Mouse (Mus musculus) CH12.LX (cell line): ENCODE data around the gene Fam173a. TPM values are rescaled to one million over a fixed set of nuclear protein-coding genes. Genes with fewer than 3 reads are reported as not detected.

Experiments used
- DNase-seq: peaks from one replicate; pipeline ENCODE4 v3.0.0-alpha.2; 2013; ENCODE audit errors: extremely low read depth
- H3K27ac ChIP-seq: 2 replicates; pipeline ENCODE4 v1.5.1; 2012; ENCODE audit warnings: low read depth, mild to moderate bottlenecking, control low read depth, moderate library complexity; ENCODE audit not compliant: insufficient read depth
- H3K27me3 ChIP-seq: replicated peaks from 2 replicates; pipeline ENCODE3; 2012; ENCODE audit warnings: inconsistent platforms
- H3K36me3 ChIP-seq, 2 experiments: replicated peaks in 1 of 2; 2 replicates each; pipeline versions ENCODE3 to v1.6.1; 2012; ENCODE audit warnings: inconsistent platforms in 1 of 2, low read length in 1 of 2, mild to moderate bottlenecking in 1 of 2, mixed read lengths in 1 of 2, moderate library complexity in 1 of 2; ENCODE audit not compliant: control insufficient read depth in 1 of 2, insufficient read depth in 1 of 2
- H3K4me1 ChIP-seq, 2 experiments: 2 replicates each; pipeline ENCODE4 v1.6.1; 2012; ENCODE audit warnings: inconsistent platforms in 1 of 2, moderate library complexity in 1 of 2; ENCODE audit not compliant: insufficient read depth in 2 of 2, control insufficient read depth in 1 of 2
- H3K4me2 ChIP-seq: 2 replicates; pipeline ENCODE4 v1.6.1; 2012; ENCODE audit warnings: low read depth, mild to moderate bottlenecking, control low read depth; ENCODE audit not compliant: poor library complexity, insufficient read depth, severe bottlenecking
- H3K4me3 ChIP-seq, 3 experiments: fragments of 150-350 bp in 1 of 3; sonication (generic) in 1 of 3; replicated peaks in 1 of 3; 2 replicates each; pipeline versions ENCODE3 to v1.5.1; 2011 to 2012; ENCODE audit warnings: low read depth in 2 of 3, low read length in 2 of 3, mild to moderate bottlenecking in 2 of 3, moderate library complexity in 2 of 3, control low read depth in 1 of 3, improper control_type of control experiment in 1 of 3, inconsistent platforms in 1 of 3, mixed read lengths in 1 of 3; ENCODE audit not compliant: poor library complexity in 1 of 3
- H3K79me2 ChIP-seq: replicated peaks from 2 replicates; pipeline ENCODE4 v1.6.1; 2012; ENCODE audit warnings: mild to moderate bottlenecking, moderate library complexity; ENCODE audit not compliant: control insufficient read depth, poor library complexity, insufficient read depth, severe bottlenecking; ENCODE audit errors: extremely low read depth
- H3K9ac ChIP-seq: 2 replicates; pipeline ENCODE4 v1.6.1; 2012; ENCODE audit warnings: low read depth, mild to moderate bottlenecking, control low read depth, moderate library complexity; ENCODE audit not compliant: insufficient read depth
- H3K9me3 ChIP-seq: replicated peaks from 2 replicates; pipeline ENCODE3; 2012; ENCODE audit warnings: low read length, inconsistent platforms, mixed read lengths
- CHD1 ChIP-seq: IDR thresholded peaks from 2 replicates; pipeline ENCODE4 v1.6.1; 2012; ENCODE audit warnings: low read depth, low read length, improper control_type of control experiment, inconsistent platforms
- CHD2 ChIP-seq: IDR thresholded peaks from 2 replicates; pipeline ENCODE4 v1.6.1; 2011; ENCODE audit warnings: low read length, improper control_type of control experiment
- CTCF ChIP-seq, 2 experiments: IDR thresholded peaks in 1 of 2; conservative IDR thresholded peaks in 1 of 2; 2 replicates each; pipeline ENCODE4 v1.5.1; 2011 to 2012; ENCODE audit warnings: low read depth in 2 of 2, low read length in 2 of 2, improper control_type of control experiment in 1 of 2, inconsistent platforms in 1 of 2, mild to moderate bottlenecking in 1 of 2, moderate library complexity in 1 of 2
- E2F4 ChIP-seq: IDR thresholded peaks from 2 replicates; pipeline ENCODE4 v1.6.1; 2011; ENCODE audit warnings: low read depth, low read length, improper control_type of control experiment; ENCODE audit not compliant: insufficient replicate concordance
- ELF1 ChIP-seq: IDR thresholded peaks from 2 replicates; pipeline ENCODE4 v1.6.1; 2014; ENCODE audit warnings: low read depth, mild to moderate bottlenecking, inconsistent platforms, low read length, improper control_type of control experiment
- EP300 ChIP-seq: IDR thresholded peaks from 2 replicates; pipeline ENCODE4 v1.6.1; 2011; ENCODE audit warnings: low read length, improper control_type of control experiment
- ETS1 ChIP-seq: conservative IDR thresholded peaks from 2 replicates; pipeline ENCODE4 v1.6.1; 2012; ENCODE audit warnings: low read depth, mild to moderate bottlenecking, inconsistent platforms, low read length, improper control_type of control experiment, moderate library complexity
- GABPA ChIP-seq: IDR thresholded peaks from 2 replicates; pipeline ENCODE4 v1.6.1; 2012; ENCODE audit warnings: low read depth, low read length, improper control_type of control experiment, inconsistent platforms; ENCODE audit not compliant: insufficient replicate concordance
- IRF4 ChIP-seq: IDR thresholded peaks from 2 replicates; pipeline ENCODE4 v1.6.1; 2014; ENCODE audit warnings: low read depth, mild to moderate bottlenecking, inconsistent platforms, low read length, improper control_type of control experiment
- MAZ ChIP-seq: IDR thresholded peaks from 2 replicates; pipeline ENCODE4 v1.6.1; 2012; ENCODE audit warnings: low read depth, mild to moderate bottlenecking, inconsistent platforms, low read length, improper control_type of control experiment, moderate library complexity
- NELFE ChIP-seq: IDR thresholded peaks from 2 replicates; pipeline ENCODE4 v1.6.1; 2011; ENCODE audit warnings: low read depth, low read length, improper control_type of control experiment
- PAX5 ChIP-seq: IDR thresholded peaks from 2 replicates; pipeline ENCODE4 v1.6.1; 2012; ENCODE audit warnings: low read length, inconsistent platforms, mixed read lengths
- POLR2A ChIP-seq: IDR thresholded peaks from 2 replicates; pipeline ENCODE4 v1.6.1; 2011; ENCODE audit warnings: low read depth, mild to moderate bottlenecking, improper control_type of control experiment, low read length
- RAD21 ChIP-seq: IDR thresholded peaks from 2 replicates; pipeline ENCODE4 v1.6.1; 2011; ENCODE audit warnings: low read depth, mild to moderate bottlenecking, low read length, improper control_type of control experiment, moderate library complexity
- RCOR1 ChIP-seq: conservative IDR thresholded peaks from 2 replicates; pipeline ENCODE4 v1.6.1; 2012; ENCODE audit warnings: low read depth, mild to moderate bottlenecking, inconsistent platforms, low read length, improper control_type of control experiment
- SIN3A ChIP-seq: IDR thresholded peaks from 2 replicates; pipeline ENCODE4 v1.6.1; 2012; ENCODE audit warnings: low read length, improper control_type of control experiment, inconsistent platforms
- SMC3 ChIP-seq: IDR thresholded peaks from 2 replicates; pipeline ENCODE4 v1.6.1; 2011; ENCODE audit warnings: low read depth, low read length, improper control_type of control experiment
- TCF12 ChIP-seq: IDR thresholded peaks from 2 replicates; pipeline ENCODE4 v1.6.1; 2014; ENCODE audit warnings: low read depth, mild to moderate bottlenecking, inconsistent platforms, low read length, improper control_type of control experiment
- USF1 ChIP-seq: IDR thresholded peaks from 2 replicates; pipeline ENCODE4 v1.6.1; 2014; ENCODE audit warnings: low read depth, mild to moderate bottlenecking, inconsistent platforms, low read length, improper control_type of control experiment
- ZKSCAN1 ChIP-seq: IDR thresholded peaks from 2 replicates; pipeline ENCODE4 v1.6.1; 2012; ENCODE audit warnings: low read depth, inconsistent platforms, low read length, improper control_type of control experiment, borderline replicate concordance
- ZMIZ1 ChIP-seq: IDR thresholded peaks from 2 replicates; pipeline ENCODE4 v1.6.1; 2012; ENCODE audit warnings: low read depth, mild to moderate bottlenecking, inconsistent platforms, low read length, improper control_type of control experiment
- dilution Hi-C: fragments of 300-500 bp; cut with MboI; formaldehyde crosslinking; loops from 2 replicates; pipeline ENCODE4 v1.14.3; 2020; ENCODE audit warnings: low sequenced_read_pairs; ENCODE audit not compliant: extremely low pct_unique_long_range_greater_than_20kb, extremely low pct_ligation_motif_present
- in situ Hi-C: fragments of 300-500 bp; cut with MboI; formaldehyde crosslinking; loops from 3 replicates; pipeline ENCODE4 v1.14.3; 2019; ENCODE audit warnings: low sequenced_read_pairs, low pct_ligation_motif_present, low pct_unique_long_range_greater_than_20kb, mixed read lengths
- polyA plus RNA-seq: library from polyadenylated mRNA; unstranded; fragments of >175 nt; gene quantifications from 2 replicates; pipeline ENCODE4 v1.2.1, GENCODE M21; 2012; ENCODE audit warnings: low read depth; ENCODE audit not compliant: insufficient read length
- total RNA-seq, 2 experiments: library from RNA; depleted of rRNA; stranded (reverse); fragments of 300-350 nt in 1 of 2; fragments of >200 nt in 1 of 2; gene quantifications; 2 replicates each; pipeline ENCODE4 v1.2.3; 2012 to 2014

Fam173a gene
- total and polyA plus RNA-seq, 3 experiments: 25.5 to 68.3 (median 25.5) TPM

- no peak for TF ChIP-seq IRF4
- no peak for TF ChIP-seq CHD2
- no peak for TF ChIP-seq ELF1
- no peak for TF ChIP-seq CHD1
- TF ChIP-seq SIN3A: no peak
- no peak for TF ChIP-seq MAZ
- no peak for TF ChIP-seq POLR2A
- TF ChIP-seq CTCF (conservative IDR thresholded peaks at IDR 0.05 in 1 of 2, IDR thresholded peaks at IDR 0.05 in 1 of 2; ENCODE audit: low read depth in 2 of 2, low read length in 2 of 2): no peak
- TF ChIP-seq ZKSCAN1: no peak
- TF ChIP-seq EP300: no peak
- in situ Hi-C loops: no loop called here
- Histone ChIP-seq H3K79me2 (peaks cover 14% of the 10 kb centered on the region), H3K27ac (no peak overlapping the region), H3K4me3 (no peak overlapping the region), H3K9me3 (no peaks in the 10 kb centered on the region), H3K36me3 (peaks cover 64 to 76% of the 10 kb centered on the region in 2 experiments), H3K27me3 (no peaks in the 10 kb centered on the region), H3K4me2 (no peak overlapping the region), H3K9ac (no peak overlapping the region), H3K4me1 (peaks cover 16 to 31% of the 10 kb centered on the region in 2 experiments)
- no peak for DNase-seq
- dilution Hi-C loops: no loop called here
These were observed 43.1 kb upstream of the Fam173a start for GRCm38 (mm10) chr17:25835816-25836215.

GRCm38 (mm10) chr17:25835301-25835700, 42.6 kb upstream of the Fam173a start:
- in situ Hi-C loops: no loop called here
- no peak for TF ChIP-seq TCF12
- no peak for TF ChIP-seq USF1
- no peak for TF ChIP-seq ZMIZ1
- no peak for TF ChIP-seq SMC3
- no peak for TF ChIP-seq RAD21
- TF ChIP-seq SIN3A: no peak
- no peak for TF ChIP-seq NELFE
- no peak for TF ChIP-seq E2F4
- no peak for TF ChIP-seq RCOR1
- no peak for TF ChIP-seq ETS1
- no peak for TF ChIP-seq GABPA
- no peak for TF ChIP-seq PAX5
- Histone ChIP-seq H3K4me1 (peaks cover 16 to 35% of the 10 kb centered on the region in 2 experiments), H3K4me3 (no peak overlapping the region), H3K27ac (no peak overlapping the region), H3K36me3 (peaks cover 64 to 76% of the 10 kb centered on the region in 2 experiments), H3K9me3 (no peaks in the 10 kb centered on the region), H3K4me2 (no peak overlapping the region), H3K9ac (no peak overlapping the region), H3K27me3 (no peaks in the 10 kb centered on the region), H3K79me2 (peaks cover 14% of the 10 kb centered on the region)
- DNase-seq: no peak
- dilution Hi-C loops: no loop called here
